Mouse (Mus musculus): Measurements from ENCODE around the gene Gm44502.
"Not testable (repeated sequence)": the region's sequence is repeated elsewhere in the genome, so short reads cannot be mapped to it uniquely, and the experiment has no call there.

Gm44502 gene

GRCm38 (mm10) chr15:89453865-89454478 is 24.5 kb upstream of the Gm44502 start, which contains the start of gene Mapk8ip2:
Mapk8ip2 (plus strand) TSS chr15:89453913.
- no peak for DNase-seq (ENCODE audit: low spot score)

DNA sequence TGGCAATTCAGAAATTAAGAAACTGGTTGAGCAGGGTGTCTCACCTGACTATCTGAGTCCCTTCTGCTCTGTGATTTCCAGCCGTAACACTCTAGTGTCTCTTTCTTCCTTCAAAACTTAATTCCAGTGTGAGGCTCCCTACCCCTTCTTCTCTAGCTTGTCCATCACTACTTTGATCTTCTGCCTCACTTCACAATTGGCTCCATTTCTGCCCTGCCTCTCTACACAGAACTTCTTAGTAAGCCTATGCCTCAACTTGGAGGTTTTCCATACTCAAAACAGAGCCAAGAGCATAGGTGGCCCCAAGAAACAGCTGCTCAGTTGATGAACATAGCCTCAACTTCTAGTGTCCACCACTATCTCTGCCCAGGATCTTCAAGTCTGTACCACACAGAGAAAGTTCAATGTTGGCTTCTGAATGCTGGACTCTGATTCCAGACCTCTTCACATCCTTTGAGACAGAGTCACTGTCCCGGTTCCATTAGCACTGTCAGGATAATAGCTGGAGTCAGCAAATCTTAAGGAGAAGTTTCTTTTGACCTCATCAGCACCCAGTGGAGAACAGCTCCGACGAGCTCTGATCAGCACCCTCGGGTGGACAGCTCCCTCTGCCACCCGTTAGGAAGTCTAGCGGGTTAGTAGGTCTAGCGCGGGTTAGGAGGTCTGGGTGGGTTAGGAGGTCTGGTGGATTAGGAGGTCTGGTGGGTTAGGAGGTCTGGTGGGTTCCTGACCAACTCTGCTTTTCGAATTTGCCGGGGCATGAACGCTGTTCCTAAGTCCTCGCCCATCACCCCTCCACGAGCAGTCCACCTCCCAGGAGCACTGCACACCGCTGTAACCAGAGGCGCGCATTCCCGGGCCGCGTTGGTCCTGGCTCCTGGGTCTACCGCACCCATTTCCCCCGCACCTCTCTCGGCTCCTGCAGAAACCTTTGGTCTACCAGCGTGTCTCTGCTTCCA is 23.7 kb upstream of the Gm44502 start:
- peak; percentile 76 for DNase-seq (ENCODE audit: low spot score)

DNA sequence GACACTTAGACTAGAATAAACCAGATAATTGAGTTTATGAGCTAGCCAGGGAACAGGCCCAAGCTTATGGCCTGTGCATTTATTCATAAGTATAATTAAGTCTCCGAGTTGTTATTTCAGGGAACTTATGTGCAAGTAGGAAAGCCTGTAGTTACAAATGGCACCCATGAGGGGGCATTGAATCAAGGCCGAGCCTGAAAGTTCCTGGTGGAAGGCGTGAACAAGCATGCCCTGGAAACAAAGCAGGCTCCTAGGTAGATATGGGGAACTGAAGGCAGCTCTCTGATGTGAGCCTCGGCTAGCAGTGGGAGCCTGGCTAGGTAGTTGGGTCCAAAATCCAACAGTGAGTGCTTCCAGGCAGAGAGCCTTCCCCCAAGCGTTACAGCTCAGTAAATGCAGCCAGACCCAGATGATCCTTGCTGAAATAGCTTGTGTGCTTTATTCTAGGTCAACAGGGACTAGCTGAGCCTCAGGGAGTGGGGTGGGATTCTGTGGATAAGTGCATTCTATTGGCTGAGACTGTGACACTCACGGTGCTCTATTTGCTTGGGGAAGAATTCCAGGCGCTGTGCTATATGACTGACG is 13.1 kb upstream of the Gm44502 start:
- DNase-seq (ENCODE audit: low spot score), result no peak

DNA sequence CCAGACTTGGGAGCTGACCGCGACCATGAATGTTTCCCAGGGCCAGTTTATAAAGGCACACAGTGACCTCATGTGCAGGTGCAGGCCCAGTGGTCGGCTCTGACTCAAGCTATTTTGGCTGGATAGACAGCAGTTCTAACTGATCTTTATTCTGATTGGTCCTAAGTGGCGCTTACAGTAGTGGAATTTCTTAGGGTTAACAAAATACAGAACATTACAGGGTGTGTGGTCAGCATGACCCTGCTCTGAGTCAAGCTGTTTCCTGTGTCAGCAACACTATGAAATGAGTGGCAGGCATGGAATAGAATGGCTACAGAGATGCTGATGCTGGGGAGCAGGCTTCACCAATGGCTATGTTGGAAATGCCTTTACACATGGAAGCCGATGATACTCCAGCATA is 6.4 kb upstream of the Gm44502 start:
- DNase-seq (ENCODE audit: low spot score), result no peak

DNA sequence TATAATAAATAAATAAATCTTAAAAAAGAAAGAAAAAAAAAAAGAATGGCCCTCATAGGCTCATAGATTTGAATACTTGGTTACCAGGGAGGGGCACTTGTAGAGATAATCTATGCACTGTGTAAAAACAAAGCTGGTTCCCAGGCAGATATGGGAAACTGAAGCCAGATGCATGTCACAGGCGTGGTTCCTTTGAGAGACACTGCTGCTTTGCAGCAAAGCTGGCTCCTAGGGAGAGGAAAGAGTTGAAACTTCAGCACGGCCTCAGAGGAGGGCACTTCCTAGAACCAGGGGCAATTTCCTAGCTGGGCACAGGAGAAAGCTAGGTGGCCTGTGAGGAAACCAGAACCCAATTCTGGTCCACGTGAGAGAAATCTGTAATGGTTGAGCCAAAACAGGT is 4.6 kb upstream of the Gm44502 start:
- no peak for DNase-seq (ENCODE audit: low spot score)

DNA sequence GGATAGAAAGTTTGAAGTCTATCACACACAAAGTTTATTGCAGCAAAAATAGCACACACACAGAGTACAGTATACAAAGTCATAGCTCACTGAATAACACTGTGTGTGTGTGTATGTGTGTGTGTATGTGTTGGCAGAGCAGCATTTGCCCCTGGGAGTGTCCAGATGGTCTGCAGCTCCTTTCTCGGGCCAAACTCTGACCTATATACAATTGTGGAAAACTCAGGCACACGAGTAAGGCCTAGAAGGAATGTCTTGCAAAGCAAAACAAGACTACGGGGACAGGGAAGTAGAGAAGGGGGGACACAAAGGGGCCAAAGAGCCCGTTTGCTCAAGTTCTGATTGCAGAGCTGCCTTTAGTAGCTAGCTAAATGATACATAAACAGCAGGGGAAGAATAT is 3.5 kb upstream of the Gm44502 start:
- DNase-seq (ENCODE audit: low spot score), result no peak

- DNase-seq (ENCODE audit: low spot score), result no peak
Measured at GRCm38 (mm10) chr15:89431806-89432205, 2.3 kb upstream of the Gm44502 start.

DNA sequence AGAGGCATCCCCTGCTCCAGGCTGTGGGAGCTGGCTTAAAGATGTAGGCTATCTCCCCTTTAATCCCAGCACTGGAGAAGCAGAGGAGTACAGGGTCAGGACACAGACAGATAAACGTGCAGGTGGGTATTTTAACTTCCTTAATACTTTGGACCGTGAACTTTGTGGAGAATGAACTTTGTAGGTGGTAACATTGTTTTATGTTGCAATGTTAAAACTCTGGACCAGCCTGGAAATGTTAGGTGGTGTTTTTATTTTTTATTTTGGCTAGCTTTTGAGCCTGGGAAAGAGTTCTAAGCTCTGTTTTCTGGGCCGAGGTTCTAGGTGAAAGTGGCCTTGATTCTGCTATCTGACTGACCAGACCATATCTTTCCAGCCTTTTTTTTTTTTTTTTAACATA is 1.8 kb upstream of the Gm44502 start:
- DNase-seq (ENCODE audit: low spot score), result no peak

DNA sequence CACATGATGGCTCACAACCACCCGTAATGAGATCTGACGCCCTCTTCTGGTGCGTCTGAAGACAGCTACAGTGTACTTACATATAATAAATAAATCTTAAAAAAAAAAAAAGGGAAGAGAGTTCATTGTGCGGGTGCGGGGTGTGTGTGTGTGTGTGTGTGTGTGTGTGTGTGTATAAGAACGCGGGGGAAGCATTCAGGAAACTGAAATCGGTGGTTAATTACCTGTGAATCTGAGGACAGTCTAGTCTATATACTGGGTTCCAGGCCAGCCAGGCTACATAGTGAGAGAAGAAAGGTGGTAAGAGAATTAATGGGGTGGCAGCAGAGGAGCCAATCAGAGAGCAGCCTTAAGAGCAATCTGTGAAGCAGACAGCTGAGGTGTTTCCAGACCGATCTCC is 1.3 kb upstream of the Gm44502 start:
- not testable (repeated sequence) for DNase-seq (ENCODE audit: low spot score)

- DNase-seq (ENCODE audit: low spot score), result no peak
Measured at GRCm38 (mm10) chr15:89430341-89430740, 845 bp upstream of the Gm44502 start.

GRCm38 (mm10) chr15:89428821-89429351 is 610 bp downstream of the Gm44502 start:
- DNase-seq (ENCODE audit: low spot score), result no peak

GRCm38 (mm10) chr15:89428136-89428790 is 1.2 kb downstream of the Gm44502 start:
- DNase-seq (ENCODE audit: low spot score), result no peak

DNA sequence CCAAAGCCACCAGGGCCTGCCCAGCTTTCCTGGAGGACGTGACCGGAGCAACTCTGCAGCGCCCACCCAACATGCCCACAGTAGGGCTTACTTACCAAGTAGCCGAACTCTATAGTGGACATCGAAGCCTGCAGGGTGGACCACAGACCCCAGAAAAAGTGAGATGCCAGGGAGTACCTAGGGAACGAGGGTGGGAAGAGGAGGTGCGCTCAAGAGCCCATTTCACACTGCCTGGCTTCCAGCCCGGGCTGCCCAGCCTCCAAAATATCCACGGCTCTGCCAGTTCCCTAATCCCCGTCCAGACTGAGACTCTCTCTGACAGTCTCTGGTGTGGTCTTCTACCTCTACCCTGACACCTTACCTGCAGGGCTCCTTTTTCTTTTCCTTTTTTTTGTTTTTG is 2.8 kb downstream of the Gm44502 start:
- DNase-seq (ENCODE audit: low spot score), result no peak

DNA sequence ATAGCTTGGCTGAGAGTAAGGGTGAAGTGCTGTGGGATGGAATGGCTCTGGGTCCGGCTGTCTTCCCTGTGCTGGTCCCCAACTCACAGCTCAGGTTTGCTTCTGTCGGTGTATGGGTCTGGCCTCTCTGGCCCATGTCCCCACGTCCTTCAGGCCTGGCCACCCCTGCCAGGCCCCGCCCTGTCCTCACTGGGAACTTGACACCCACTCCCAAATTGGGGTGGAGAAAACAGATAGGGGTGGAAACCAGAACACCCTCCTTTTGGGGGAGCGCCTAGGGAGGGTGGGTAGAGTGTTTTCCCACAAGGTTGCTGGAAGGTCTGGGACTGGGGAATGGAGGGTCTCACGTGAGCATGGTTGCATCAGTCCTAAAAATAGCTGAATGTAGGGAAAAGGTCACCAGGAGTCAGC is 3.8 kb downstream of the Gm44502 start, which contains the start of gene Cpt1b:
TSS of gene Cpt1b (minus strand) at position 153 of the 411 bp plus-strand sequence.
- DNase-seq (ENCODE audit: low spot score), result no peak

DNA sequence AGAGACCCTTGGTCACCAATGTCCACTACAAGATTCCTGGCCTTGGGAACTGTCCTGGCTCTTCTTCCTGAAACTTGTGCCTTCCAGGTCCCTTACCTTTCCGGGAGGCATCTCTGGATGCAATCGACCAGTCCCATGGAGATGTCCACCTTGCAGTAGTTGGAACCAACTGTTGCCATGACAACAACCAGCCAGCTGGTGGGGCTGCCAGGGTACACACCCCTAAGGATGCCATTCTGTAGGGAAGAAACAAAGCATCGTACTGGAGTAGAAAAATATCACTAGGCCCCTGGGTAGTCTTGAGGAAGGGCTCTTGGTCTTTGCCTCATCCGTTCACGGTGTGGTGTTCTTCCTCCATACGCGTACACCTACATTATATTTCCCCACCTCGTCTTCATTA is 4.9 kb downstream of the Gm44502 start:
- no peak for DNase-seq (ENCODE audit: low spot score)

DNA sequence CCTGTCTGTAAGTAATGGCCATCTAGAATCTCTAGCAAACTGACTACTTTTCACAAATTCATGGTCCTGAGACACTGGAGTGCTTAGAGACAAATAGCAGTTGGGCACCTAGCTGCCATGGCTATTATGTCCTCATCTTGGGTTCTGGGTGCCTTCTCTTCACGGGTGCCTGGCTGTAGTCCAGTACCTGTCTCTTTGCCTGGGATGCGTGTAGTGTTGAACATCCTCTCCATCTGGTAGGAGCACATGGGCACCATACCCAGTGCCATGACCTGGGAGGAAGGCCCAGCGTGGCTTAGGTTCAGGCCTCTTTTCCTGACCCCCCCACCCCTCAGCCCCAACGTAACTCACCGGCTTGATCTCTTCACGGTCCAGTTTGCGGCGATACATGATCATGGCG is 7.6 kb downstream of the Gm44502 start:
- DNase-seq (ENCODE audit: low spot score), result no peak

DNA sequence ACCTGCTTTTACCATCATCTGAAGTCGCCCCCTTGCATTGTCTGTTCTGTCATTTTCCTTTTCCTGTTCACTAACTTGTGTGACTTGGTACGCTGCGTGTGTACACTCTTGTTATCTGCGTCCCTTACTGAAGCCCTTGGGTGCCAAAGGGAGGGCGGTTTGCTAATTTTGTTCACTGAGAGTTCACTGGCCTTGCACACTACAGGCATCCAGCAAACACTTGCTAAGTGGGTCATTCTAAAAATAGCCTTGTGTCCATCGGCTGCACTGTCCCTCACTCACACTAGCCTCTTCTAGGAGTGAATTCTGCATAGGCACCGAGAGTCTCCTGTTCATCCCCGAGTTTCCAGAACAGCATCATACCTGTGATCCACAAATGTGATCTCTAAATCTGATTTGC is 14.2 kb downstream of the Gm44502 start:
- no peak for DNase-seq (ENCODE audit: low spot score)

DNA sequence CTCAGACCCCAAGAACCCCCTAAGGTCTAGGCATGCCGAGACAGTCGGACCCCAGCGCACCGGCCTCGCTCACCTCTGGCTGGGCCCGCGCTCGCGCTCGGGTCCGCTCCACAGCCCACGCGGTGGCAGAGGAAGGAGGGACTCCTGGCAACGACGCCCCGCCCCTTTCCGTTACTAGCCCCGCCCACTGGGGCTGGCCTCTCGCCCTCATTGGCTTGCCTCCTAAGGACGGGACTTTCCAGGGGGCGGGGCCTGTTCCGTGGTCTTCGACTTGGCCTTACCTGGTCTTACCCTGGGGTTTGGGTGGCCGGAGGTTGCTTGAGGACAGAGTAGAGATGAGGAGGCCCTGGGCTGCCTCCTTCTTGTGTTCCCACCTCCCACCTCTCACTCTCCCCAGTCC is 19.4 kb downstream of the Gm44502 start, which contains the start of gene Syce3:
TSS of gene Syce3 (minus strand) at position 386 of the 400 bp plus-strand sequence.
- DNase-seq (ENCODE audit: low spot score), result no peak

- DNase-seq (ENCODE audit: low spot score), result no peak
Measured at GRCm38 (mm10) chr15:89406691-89407090, 22.8 kb downstream of the Gm44502 start.

DNA sequence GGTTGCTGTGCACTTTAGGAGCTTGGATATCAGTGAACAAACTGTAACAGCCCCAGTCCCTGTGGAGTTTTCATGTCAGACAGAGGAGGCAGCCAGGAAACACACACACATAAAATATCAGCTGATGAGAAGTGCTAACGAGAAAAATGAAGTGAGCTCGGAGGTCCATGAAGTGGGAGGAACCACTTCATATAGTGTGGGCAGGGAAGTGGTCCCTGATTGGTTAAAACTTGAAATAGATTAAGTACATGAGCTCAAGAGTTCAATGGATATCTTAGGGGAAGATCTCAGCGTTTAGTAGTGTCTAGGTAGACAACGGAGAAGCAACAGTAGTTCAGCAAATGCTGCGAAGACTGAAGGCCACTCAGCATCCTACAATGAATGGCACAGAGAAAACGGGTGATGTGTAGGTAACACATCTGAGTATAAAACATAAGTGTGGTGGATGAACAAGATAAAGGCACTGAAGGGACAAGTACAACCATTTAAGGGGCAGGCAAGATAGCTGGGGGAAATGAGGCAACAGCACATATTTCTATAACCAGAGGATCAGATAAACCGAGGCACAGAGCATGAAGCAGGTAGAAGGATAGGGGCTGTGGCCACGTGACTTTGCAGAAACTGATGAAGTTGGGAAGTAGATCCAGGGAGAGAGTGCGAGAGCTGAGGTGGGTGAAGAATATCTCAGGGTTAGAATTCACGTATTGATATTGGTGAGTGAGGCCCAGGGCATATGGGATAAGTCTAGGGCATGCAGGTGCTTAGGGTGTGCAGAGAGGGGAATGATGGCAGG is 24.5 kb downstream of the Gm44502 start:
- no peak for DNase-seq (ENCODE audit: low spot score)

GRCm38 (mm10) chr15:89402471-89402870 is 27.0 kb downstream of the Gm44502 start:
- DNase-seq (ENCODE audit: low spot score), result no peak
